Mouse (Mus musculus) hindbrain, embryonic 10.5 days (tissue): Measurements from ENCODE around the gene Rasa3. TPM values are rescaled to one million over a fixed set of nuclear protein-coding genes. Genes with fewer than 3 reads are reported as not detected.

ENCODE experiments used
- DNase-seq: peaks from one replicate; pipeline ENCODE4 v3.0.0-alpha.2; 2017; ENCODE audit warnings: low spot score
- H3K27ac ChIP-seq: fragments of 300-500 bp; sonication (generic); 2 replicates; pipeline ENCODE4 v1.5.1; 2016; ENCODE audit warnings: mild to moderate bottlenecking, moderate library complexity
- H3K27me3 ChIP-seq: fragments of 300-500 bp; sonication (generic); 2 replicates; pipeline ENCODE4 v1.6.1; 2016; ENCODE audit warnings: mild to moderate bottlenecking; ENCODE audit not compliant: poor library complexity, insufficient read depth, severe bottlenecking
- H3K36me3 ChIP-seq: fragments of 300-500 bp; sonication (generic); 2 replicates; pipeline ENCODE4 v1.6.1; 2016; ENCODE audit warnings: mild to moderate bottlenecking, moderate library complexity
- H3K4me1 ChIP-seq: fragments of 300-500 bp; sonication (generic); replicated peaks from 2 replicates; pipeline ENCODE4 v1.6.1; 2016; ENCODE audit warnings: mild to moderate bottlenecking
- H3K4me3 ChIP-seq: fragments of 300-500 bp; sonication (generic); 2 replicates; pipeline ENCODE4 v1.5.1; 2016; ENCODE audit warnings: mild to moderate bottlenecking, moderate library complexity
- H3K9me3 ChIP-seq: fragments of 300-500 bp; sonication (generic); 2 replicates; pipeline ENCODE4 v1.6.1; 2016; ENCODE audit warnings: mild to moderate bottlenecking, moderate library complexity
- WGBS: fragments of 180-500 bp; shearing (Covaris S2); methylation state at CpG from one replicate; pipeline ENCODE4 v1.1.7; 2016; 5-methylcytosine and 5-hydroxymethylcytosine counted together
- polyA plus RNA-seq: library from polyadenylated mRNA; unstranded; fragments of >200 nt; fragmentation: Nextera tagmentation; extraction: Ambion mirVana; gene quantifications from 2 replicates; pipeline ENCODE4 v1.2.1, GENCODE M21; 2016

The Rasa3 gene
- polyA plus RNA-seq, 1 experiment from 2014 or later = 28.8 TPM

GRCm38 (mm10) chr8:13696157-13696556 is 18.8 kb upstream of the Rasa3 start:
- H3K36me3 ChIP-seq = no peaks in the 10 kb centered on the region
- DNase-seq = no peak
- peaks cover 28% of the 10 kb centered on the region for H3K4me1 ChIP-seq
- no peaks in the 10 kb centered on the region for H3K27me3 ChIP-seq
- H3K9me3 ChIP-seq = no peaks in the 10 kb centered on the region
- WGBS = 84% methylated on average over 4 of the region's 4 CpGs
- H3K4me3 ChIP-seq = no peak overlapping the region
- H3K27ac ChIP-seq = peak overlapping the region; percentile 59; the same call in 1 of the 2 replicates

- DNase-seq = no peak
- no peaks in the 10 kb centered on the region for H3K36me3 ChIP-seq
- WGBS = 92% methylated on average over 10 of the region's 10 CpGs
- no peak overlapping the region; the same call in 1 of the 2 replicates for H3K27ac ChIP-seq
- no peaks in the 10 kb centered on the region for H3K27me3 ChIP-seq
- no peak overlapping the region for H3K4me3 ChIP-seq
- H3K9me3 ChIP-seq = no peaks in the 10 kb centered on the region
- H3K4me1 ChIP-seq = peaks cover 28% of the 10 kb centered on the region
Measured at GRCm38 (mm10) chr8:13695203-13695867, 17.9 kb upstream of the Rasa3 start.

- no peak for DNase-seq
- Histone ChIP-seq H3K9me3 (no peaks in the 10 kb centered on the region), H3K36me3 (no peaks in the 10 kb centered on the region), H3K4me1 (peaks cover 28% of the 10 kb centered on the region), H3K4me3 (no peak overlapping the region), H3K27me3 (no peaks in the 10 kb centered on the region), H3K27ac (no peak overlapping the region)
- 70% methylated on average over 12 of the region's 12 CpGs for WGBS
Measured at GRCm38 (mm10) chr8:13694735-13695134, 17.3 kb upstream of the Rasa3 start.

GRCm38 (mm10) chr8:13692302-13693066 is 15.1 kb upstream of the Rasa3 start:
- WGBS = 43% methylated on average over 10 of the region's 10 CpGs
- Histone ChIP-seq H3K27ac (peak overlapping the region; percentile 74), H3K27me3 (no peaks in the 10 kb centered on the region), H3K36me3 (no peaks in the 10 kb centered on the region), H3K4me1 (peaks cover 34% of the 10 kb centered on the region), H3K9me3 (no peaks in the 10 kb centered on the region), H3K4me3 (no peak overlapping the region)
- no peak for DNase-seq

GRCm38 (mm10) chr8:13689331-13689730 is 11.9 kb upstream of the Rasa3 start:
- DNase-seq = no peak
- H3K27me3 ChIP-seq = no peaks in the 10 kb centered on the region
- no peak overlapping the region for H3K27ac ChIP-seq
- H3K9me3 ChIP-seq = no peaks in the 10 kb centered on the region
- 92% methylated on average over 5 of the region's 5 CpGs for WGBS
- peaks cover 16% of the 10 kb centered on the region for H3K4me1 ChIP-seq
- no peak overlapping the region for H3K4me3 ChIP-seq
- no peaks in the 10 kb centered on the region for H3K36me3 ChIP-seq

- no peaks in the 10 kb centered on the region for H3K9me3 ChIP-seq
- peak overlapping the region; percentile 25 for H3K27ac ChIP-seq
- no peak for DNase-seq
- H3K36me3 ChIP-seq = no peaks in the 10 kb centered on the region
- H3K27me3 ChIP-seq = no peaks in the 10 kb centered on the region
- peaks cover 16% of the 10 kb centered on the region for H3K4me1 ChIP-seq
- no peak overlapping the region for H3K4me3 ChIP-seq
- 57% methylated on average over 6 of the region's 6 CpGs for WGBS
Measured at GRCm38 (mm10) chr8:13688461-13688860, 11.1 kb upstream of the Rasa3 start.

- peak overlapping the region; percentile 25 for H3K27ac ChIP-seq
- WGBS = 80% methylated on average over 4 of the region's 4 CpGs
Measured at GRCm38 (mm10) chr8:13687941-13688340, 10.5 kb upstream of the Rasa3 start.

GRCm38 (mm10) chr8:13687101-13687717 is 9.8 kb upstream of the Rasa3 start:
- H3K27me3 ChIP-seq = no peaks in the 10 kb centered on the region
- no peaks in the 10 kb centered on the region for H3K36me3 ChIP-seq
- no peak overlapping the region for H3K27ac ChIP-seq
- H3K4me3 ChIP-seq = no peak overlapping the region
- no peaks in the 10 kb centered on the region for H3K9me3 ChIP-seq
- no peak for DNase-seq
- whole genome bisulfite sequencing = 96% methylated on average over 8 of the region's 8 CpGs
- peaks cover 7% of the 10 kb centered on the region for H3K4me1 ChIP-seq

More at GRCm38 (mm10) chr8:13687941-13688340, 10.5 kb upstream of the Rasa3 start:
- no peak overlapping the region for H3K4me3 ChIP-seq
- H3K4me1 ChIP-seq = peaks cover 14% of the 10 kb centered on the region
- H3K36me3 ChIP-seq = no peaks in the 10 kb centered on the region
- no peak for DNase-seq
- H3K9me3 ChIP-seq = no peaks in the 10 kb centered on the region
- no peaks in the 10 kb centered on the region for H3K27me3 ChIP-seq

- DNase-seq = no peak
- WGBS = 74% methylated on average over 7 of the region's 7 CpGs
- no peaks in the 10 kb centered on the region for H3K27me3 ChIP-seq
- no peaks in the 10 kb centered on the region for H3K9me3 ChIP-seq
- H3K4me1 ChIP-seq = peaks cover 6% of the 10 kb centered on the region
- no peak overlapping the region for H3K4me3 ChIP-seq
- no peak overlapping the region for H3K27ac ChIP-seq
- H3K36me3 ChIP-seq = no peaks in the 10 kb centered on the region
Measured at GRCm38 (mm10) chr8:13686426-13686825, 9.0 kb upstream of the Rasa3 start.

- Histone ChIP-seq H3K27me3 (no peaks in the 10 kb centered on the region), H3K4me3 (no peak overlapping the region), H3K9me3 (no peaks in the 10 kb centered on the region), H3K36me3 (no peaks in the 10 kb centered on the region), H3K27ac (no peak overlapping the region), H3K4me1 (peaks cover 6% of the 10 kb centered on the region)
- DNase-seq = no peak
- WGBS = 90% methylated on average over 16 of the region's 16 CpGs
Measured at GRCm38 (mm10) chr8:13685674-13686314, 8.4 kb upstream of the Rasa3 start.

- peaks cover 6% of the 10 kb centered on the region for H3K4me1 ChIP-seq
- H3K9me3 ChIP-seq = no peaks in the 10 kb centered on the region
- WGBS = 80% methylated on average over 7 of the region's 7 CpGs
- no peak overlapping the region for H3K4me3 ChIP-seq
- DNase-seq = no peak
- peaks cover 8% of the 10 kb centered on the region for H3K27me3 ChIP-seq
- H3K27ac ChIP-seq = no peak overlapping the region
- no peaks in the 10 kb centered on the region for H3K36me3 ChIP-seq
Measured at GRCm38 (mm10) chr8:13684131-13684530, 6.7 kb upstream of the Rasa3 start.

GRCm38 (mm10) chr8:13678182-13678581 is 779 bp upstream of the Rasa3 start:
- H3K4me1 ChIP-seq = peaks cover 34% of the 10 kb centered on the region
- H3K27me3 ChIP-seq = peaks cover 20% of the 10 kb centered on the region
- H3K36me3 ChIP-seq = no peaks in the 10 kb centered on the region
- peak overlapping the region; percentile 74 for H3K4me3 ChIP-seq
- no peak overlapping the region for H3K27ac ChIP-seq
- 56% methylated on average over 8 of the region's 8 CpGs for WGBS
- DNase-seq = no peak
- no peaks in the 10 kb centered on the region for H3K9me3 ChIP-seq
